Comparison of ENCODE assay signal across 15 mouse cellular contexts in the genomic region with DNA sequence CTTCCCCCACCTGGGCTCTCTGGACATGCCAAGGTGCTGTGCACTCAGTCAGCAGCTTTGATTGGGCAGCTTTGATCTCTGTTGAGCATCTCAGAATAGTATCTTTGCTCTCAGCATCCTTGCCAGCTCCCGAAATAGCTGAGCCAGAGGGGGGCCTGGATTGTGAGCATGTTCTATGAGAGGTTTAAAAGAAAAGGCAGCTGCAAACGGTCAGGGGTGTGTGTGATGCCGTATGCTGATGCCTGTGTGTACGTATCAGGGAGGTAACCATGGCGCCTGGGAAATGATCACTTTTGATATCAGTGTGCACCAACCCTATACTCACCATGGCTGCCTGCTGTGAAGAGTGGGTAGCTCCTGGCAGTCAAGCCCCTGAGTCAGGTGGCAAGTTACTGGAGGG.
DNase-seq lines count a peak whose midpoint lies in the region; ATAC-seq and TF ChIP-seq lines count a peak whose summit lies in the region.
"Had no signal": no experiment of that assay in that cellular context is flagged by ENCODE, and none has a peak within 500 bp of the region (broad histone marks: within the 10 kb centered on the region; RNA-seq: fewer than 3 reads in every experiment).

No protein-coding gene starts in this region.

- no peak overlapping the region for H3K9ac ChIP-seq in forebrain, postnatal 0 days

- 32% methylated on average over 5 of the region's 5 CpGs for WGBS in forebrain, postnatal 0 days

- no peaks in the 10 kb centered on the region for H3K27me3 ChIP-seq in forebrain, postnatal 0 days (ENCODE audit: insufficient read depth, low read length)

- no peak overlapping the region for H3K4me2 ChIP-seq in forebrain, postnatal 0 days (ENCODE audit: low read depth)

- H3K4me3 ChIP-seq in forebrain, postnatal 0 days (ENCODE audit: low read depth, low read length): no peak overlapping the region
- H3K4me3 ChIP-seq: erythroblast, embryonic 14.5 days had no signal

- DNase-seq in frontal cortex, adult 2 months (ENCODE audit: extremely low spot score in 1 of 2, low spot score in 1 of 2): no peak
- peak; percentile 45 for DNase-seq in layer of hippocampus, adult 9-11 months
- no peak for DNase-seq in layer of hippocampus, postnatal 10 days (ENCODE audit: low spot score in 2 of 2)
- peak; percentile 63 for DNase-seq in cerebellum, adult 11-12 months
- peak; percentile 36 for DNase-seq in forebrain, postnatal 0 days
- no peak for DNase-seq in embryo, embryonic 10 days (ENCODE audit: low spot score)
- DNase-seq: B cell, adult 2 months; embryo, embryonic 11 days; gastrocnemius, postnatal 36 days; kidney, postnatal 14 days; thymus, postnatal 14 days had no signal

- peaks cover 10% of the 10 kb centered on the region for H3K4me1 ChIP-seq in forebrain, postnatal 0 days (ENCODE audit: insufficient read depth)

- TF ChIP-seq CTCF in forebrain, postnatal 0 days (IDR thresholded peaks at IDR 0.05; ENCODE audit: low read depth): no peak

- no peaks in the 10 kb centered on the region for H3K9me3 ChIP-seq in forebrain, postnatal 0 days (ENCODE audit: low read length)

- H3K36me3 ChIP-seq in forebrain, postnatal 0 days (ENCODE audit: insufficient read depth): no peaks in the 10 kb centered on the region
- H3K36me3 ChIP-seq: G1E had no signal

- H3K27ac ChIP-seq in forebrain, postnatal 0 days (ENCODE audit: low read depth, low read length): no peak overlapping the region; the same call in 1 of the 2 replicates

- ATAC-seq in frontal cortex, adult (ENCODE audit: low TSS enrichment): peak; percentile 30
- peak; percentile 56 for ATAC-seq in forebrain, postnatal 0 days
- ATAC-seq in inflammation-experienced regulatory T-cells, adult 6 months: no peak

Comparison
In these comparisons a context has a peak if more than half of its experiments do, and no peak if none do; other contexts are left out.
1. DNase-seq: peak in layer of hippocampus, adult 9-11 months (single experiment), cerebellum, adult 11-12 months (single experiment) and forebrain, postnatal 0 days (single experiment); none in frontal cortex, adult 2 months (0 of 2), layer of hippocampus, postnatal 10 days (0 of 2) and embryo, embryonic 10 days (single experiment).